Mouse (Mus musculus) forebrain, embryonic 12.5 days (tissue): ENCODE results near the gene Ric8a. TPM values are rescaled to one million over a fixed set of nuclear protein-coding genes. Genes with fewer than 3 reads are reported as not detected.
"Not testable (repeated sequence)": the region's sequence is repeated elsewhere in the genome, so short reads cannot be mapped to it uniquely, and the experiment has no call there.

Experiments
- ATAC-seq: fragments of 200-750 bp; cut with Nextera tagmentation; 2 replicates; pipeline ENCODE4 v1.8.0; 2017; ENCODE audit warnings: moderate TSS enrichment; ENCODE audit not compliant: low FRiP score
- H3K27ac ChIP-seq: fragments of 300-500 bp; sonication (generic); 2 replicates; pipeline ENCODE4 v1.5.1; 2016; ENCODE audit warnings: mild to moderate bottlenecking
- H3K27me3 ChIP-seq: fragments of 300-500 bp; sonication (generic); 2 replicates; pipeline ENCODE4 v1.6.1; 2016; ENCODE audit warnings: mild to moderate bottlenecking
- H3K36me3 ChIP-seq: fragments of 300-500 bp; sonication (generic); replicated peaks from 2 replicates; pipeline ENCODE4 v1.6.1; 2016; ENCODE audit warnings: mild to moderate bottlenecking
- H3K4me1 ChIP-seq: fragments of 300-500 bp; sonication (generic); 2 replicates; pipeline ENCODE4 v1.6.1; 2016
- H3K4me2 ChIP-seq: fragments of 300-500 bp; sonication (generic); 2 replicates; pipeline ENCODE4 v1.6.1; 2016; ENCODE audit warnings: mild to moderate bottlenecking, moderate library complexity
- H3K4me3 ChIP-seq: fragments of 300-500 bp; sonication (generic); replicated peaks from 2 replicates; pipeline ENCODE4 v1.5.1; 2016; ENCODE audit warnings: mild to moderate bottlenecking
- H3K9ac ChIP-seq: fragments of 300-500 bp; sonication (generic); 2 replicates; pipeline ENCODE4 v1.6.1; 2016; ENCODE audit warnings: mild to moderate bottlenecking
- H3K9me3 ChIP-seq: fragments of 300-500 bp; sonication (generic); 2 replicates; pipeline ENCODE4 v1.6.1; 2016
- WGBS: fragments of 180-500 bp; shearing (Covaris S2); methylation state at CpG from one replicate; pipeline ENCODE4 v1.1.7; 2016; 5-methylcytosine and 5-hydroxymethylcytosine counted together
- polyA plus RNA-seq: library from polyadenylated mRNA; unstranded; fragments of >200 nt; fragmentation: Nextera tagmentation; extraction: Ambion mirVana; gene quantifications from 2 replicates; pipeline ENCODE4 v1.2.1, GENCODE M21; 2016

Gene Ric8a
- polyA plus RNA-seq, 1 experiment from 2014 or later: 60.3 TPM

- H3K4me3 ChIP-seq: no peak overlapping the region
- peaks cover 33% of the 10 kb centered on the region for H3K36me3 ChIP-seq
- ATAC-seq: no peak
- H3K27me3 ChIP-seq: no peaks in the 10 kb centered on the region
- peaks cover 7% of the 10 kb centered on the region for H3K4me1 ChIP-seq
- no peak overlapping the region for H3K27ac ChIP-seq
- no peak overlapping the region; the same call in 1 of the 2 replicates for H3K9ac ChIP-seq
- no peak overlapping the region for H3K4me2 ChIP-seq
- no peaks in the 10 kb centered on the region for H3K9me3 ChIP-seq
- 92% methylated on average over 6 of the region's 6 CpGs for WGBS
Observed at GRCm38 (mm10) chr7:140877364-140877763, 20.6 kb downstream of the Ric8a start.

- Histone ChIP-seq H3K4me3 (no peak overlapping the region), H3K9ac (no peak overlapping the region), H3K27me3 (no peaks in the 10 kb centered on the region), H3K4me1 (peaks cover 17% of the 10 kb centered on the region), H3K36me3 (peaks cover 30% of the 10 kb centered on the region), H3K4me2 (no peak overlapping the region), H3K27ac (no peak overlapping the region), H3K9me3 (no peaks in the 10 kb centered on the region)
- 92% methylated on average over 7 of the region's 7 CpGs for WGBS
- no peak for ATAC-seq
Observed at GRCm38 (mm10) chr7:140879355-140879754, 22.6 kb downstream of the Ric8a start.

- no peaks in the 10 kb centered on the region for H3K27me3 ChIP-seq
- H3K4me2 ChIP-seq: peak overlapping the region; percentile 66; the same call in 1 of the 2 replicates
- 91% methylated on average over 3 of the region's 3 CpGs for WGBS
- peaks cover 22% of the 10 kb centered on the region for H3K36me3 ChIP-seq
- peaks cover 17% of the 10 kb centered on the region for H3K4me1 ChIP-seq
- H3K9me3 ChIP-seq: no peaks in the 10 kb centered on the region
- ATAC-seq: no peak
- H3K9ac ChIP-seq: no peak overlapping the region
- no peak overlapping the region for H3K27ac ChIP-seq
- H3K4me3 ChIP-seq: no peak overlapping the region
Observed at GRCm38 (mm10) chr7:140880419-140880818, 23.7 kb downstream of the Ric8a start.

GRCm38 (mm10) chr7:140880865-140881515 is 24.2 kb downstream of the Ric8a start:
- no peak overlapping the region for H3K27ac ChIP-seq
- H3K9ac ChIP-seq: peak overlapping the region; percentile 83
- H3K4me1 ChIP-seq: peaks cover 17% of the 10 kb centered on the region
- H3K27me3 ChIP-seq: no peaks in the 10 kb centered on the region
- ATAC-seq: no peak
- H3K4me2 ChIP-seq: peak overlapping the region; percentile 66
- peaks cover 20% of the 10 kb centered on the region for H3K36me3 ChIP-seq
- peak overlapping the region; percentile 95 for H3K4me3 ChIP-seq
- no peaks in the 10 kb centered on the region for H3K9me3 ChIP-seq
- WGBS: 32% methylated on average over 8 of the region's 8 CpGs

- Histone ChIP-seq H3K36me3 (peaks cover 21% of the 10 kb centered on the region), H3K9ac (peak within 1 kb of the TSS; percentile 83), H3K4me3 (peak within 1 kb of the TSS; percentile 95), H3K27ac (peak within 1 kb of the TSS; percentile 84), H3K9me3 (no peaks in the 10 kb centered on the region), H3K4me2 (peak within 1 kb of the TSS; percentile 66), H3K4me1 (peaks cover 17% of the 10 kb centered on the region), H3K27me3 (no peaks in the 10 kb centered on the region)
- under 1% methylated on average over 57 of the region's 59 CpGs for WGBS
- ATAC-seq: peak; percentile 96
Observed at GRCm38 (mm10) chr7:140881696-140882468, 25.1 kb downstream of the Ric8a start, which contains the start of the genes Psmd13 and Sirt3. Gene Psmd13, plus strand, starts transcription at chr7:140881968. Gene Sirt3, minus strand, starts transcription at chr7:140882309.

- H3K27me3 ChIP-seq: no peaks in the 10 kb centered on the region
- H3K4me1 ChIP-seq: peaks cover 17% of the 10 kb centered on the region
- H3K36me3 ChIP-seq: peaks cover 21% of the 10 kb centered on the region
- peak; percentile 73 for ATAC-seq
- H3K9ac ChIP-seq: peak overlapping the region; percentile 83
- WGBS: under 1% methylated on average over 12 of the region's 12 CpGs
- peak overlapping the region; percentile 66 for H3K4me2 ChIP-seq
- peak overlapping the region; percentile 95 for H3K4me3 ChIP-seq
- peak overlapping the region; percentile 69 for H3K27ac ChIP-seq
- no peaks in the 10 kb centered on the region for H3K9me3 ChIP-seq
Observed at GRCm38 (mm10) chr7:140882469-140882803, 25.7 kb downstream of the Ric8a start.

- H3K9ac ChIP-seq, H3K4me1 ChIP-seq: not testable (repeated sequence)
- H3K36me3 ChIP-seq: peaks cover 78% of the 10 kb centered on the region
Observed at GRCm38 (mm10) chr7:140890636-140891035, 33.9 kb downstream of the Ric8a start.

GRCm38 (mm10) chr7:140894031-140894430 is 37.3 kb downstream of the Ric8a start:
- no peak overlapping the region for H3K9ac ChIP-seq
- H3K27me3 ChIP-seq: no peaks in the 10 kb centered on the region
- no peak for ATAC-seq
- 90% methylated on average over 7 of the region's 7 CpGs for WGBS
- no peaks in the 10 kb centered on the region for H3K4me1 ChIP-seq
- no peaks in the 10 kb centered on the region for H3K9me3 ChIP-seq
- no peak overlapping the region for H3K27ac ChIP-seq
- H3K4me3 ChIP-seq: no peak overlapping the region
- peaks cover 81% of the 10 kb centered on the region for H3K36me3 ChIP-seq
- no peak overlapping the region for H3K4me2 ChIP-seq

More at GRCm38 (mm10) chr7:140890636-140891035, 33.9 kb downstream of the Ric8a start:
- not testable (repeated sequence) for H3K4me2 ChIP-seq, H3K27me3 ChIP-seq, ATAC-seq, H3K9me3 ChIP-seq, H3K4me3 ChIP-seq, H3K27ac ChIP-seq
- 96% methylated on average over 16 of the region's 16 CpGs for WGBS

GRCm38 (mm10) chr7:140894611-140895010 is 37.9 kb downstream of the Ric8a start:
- Histone ChIP-seq H3K27ac (no peak overlapping the region), H3K9me3 (no peaks in the 10 kb centered on the region), H3K27me3 (no peaks in the 10 kb centered on the region), H3K4me1 (no peaks in the 10 kb centered on the region), H3K4me3 (no peak overlapping the region), H3K4me2 (no peak overlapping the region), H3K36me3 (peaks cover 80% of the 10 kb centered on the region), H3K9ac (no peak overlapping the region)
- 94% methylated on average over 3 of the region's 3 CpGs for WGBS
- ATAC-seq: no peak

- H3K9ac ChIP-seq: no peak overlapping the region
- no peaks in the 10 kb centered on the region for H3K4me1 ChIP-seq
- no peak for ATAC-seq
- H3K4me2 ChIP-seq: no peak overlapping the region
- whole genome bisulfite sequencing: 91% methylated on average over 7 of the region's 7 CpGs
- no peaks in the 10 kb centered on the region for H3K27me3 ChIP-seq
- H3K4me3 ChIP-seq: no peak overlapping the region
- H3K27ac ChIP-seq: no peak overlapping the region
- no peaks in the 10 kb centered on the region for H3K9me3 ChIP-seq
- peaks cover 60% of the 10 kb centered on the region for H3K36me3 ChIP-seq
Observed at GRCm38 (mm10) chr7:140897863-140898262, 41.1 kb downstream of the Ric8a start.

GRCm38 (mm10) chr7:140899121-140899520 is 42.4 kb downstream of the Ric8a start:
- Histone ChIP-seq H3K4me2 (no peak overlapping the region), H3K36me3 (peaks cover 48% of the 10 kb centered on the region), H3K9me3 (no peaks in the 10 kb centered on the region), H3K4me1 (no peaks in the 10 kb centered on the region), H3K9ac (no peak overlapping the region), H3K27ac (no peak overlapping the region), H3K27me3 (no peaks in the 10 kb centered on the region), H3K4me3 (no peak overlapping the region)
- 85% methylated on average over 3 of the region's 3 CpGs for WGBS
- ATAC-seq: no peak

- H3K27ac ChIP-seq: no peak within 1 kb of the TSS
- 87% methylated on average over 10 of the region's 10 CpGs for WGBS
- H3K4me2 ChIP-seq: no peak within 1 kb of the TSS
- no peak for ATAC-seq
- no peaks in the 10 kb centered on the region for H3K4me1 ChIP-seq
- H3K9me3 ChIP-seq: no peaks in the 10 kb centered on the region
- H3K9ac ChIP-seq: no peak within 1 kb of the TSS
- no peak within 1 kb of the TSS for H3K4me3 ChIP-seq
- peaks cover 39% of the 10 kb centered on the region for H3K36me3 ChIP-seq
- H3K27me3 ChIP-seq: no peaks in the 10 kb centered on the region
Observed at GRCm38 (mm10) chr7:140900220-140900619, 43.5 kb downstream of the Ric8a start, which contains the start of gene Cox8b. Gene Cox8b, minus strand, starts transcription at chr7:140900446.
